In the genomic region with DNA sequence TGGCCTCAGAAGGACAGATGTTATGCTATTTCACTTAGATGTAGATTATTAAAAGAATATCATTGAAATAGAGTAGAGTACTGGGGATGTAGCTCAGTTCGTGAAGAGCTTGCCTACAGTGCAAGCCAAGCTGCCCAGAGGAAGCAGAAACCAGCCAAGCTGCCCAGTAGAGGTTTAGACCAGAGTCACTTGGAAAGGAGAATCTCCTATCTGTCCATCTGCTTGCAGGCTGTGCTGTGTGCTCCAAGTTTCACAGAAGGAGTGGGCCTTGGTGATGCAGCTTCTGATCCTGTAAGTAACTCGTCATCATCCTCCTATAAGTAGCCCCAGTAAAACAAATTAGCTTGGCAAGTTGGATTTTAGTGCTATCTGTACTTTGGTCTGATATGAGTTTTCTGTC, we compare ENCODE assay signal across 16 mouse cellular contexts.
"Had no signal": no experiment of that assay in that cellular context is flagged by ENCODE, and none has a peak within 500 bp of the region (broad histone marks: within the 10 kb centered on the region; RNA-seq: fewer than 3 reads in every experiment).

No protein-coding gene starts in this region.

- H3K9ac ChIP-seq: limb, embryonic 12.5 days; liver, embryonic 13.5 days; liver, postnatal 0 days; lung, embryonic 15.5 days; midbrain, embryonic 15.5 days; neural tube, embryonic 12.5 days; stomach, embryonic 15.5 days had no signal

- H3K27me3 ChIP-seq: limb, embryonic 12.5 days; liver, embryonic 13.5 days; lung, embryonic 15.5 days; megakaryocyte, embryonic 14.5 days; midbrain, embryonic 15.5 days; neural tube, embryonic 12.5 days; stomach, embryonic 15.5 days had no signal

- H3K4me1 ChIP-seq: limb, embryonic 12.5 days; liver, embryonic 13.5 days; lung, embryonic 15.5 days; megakaryocyte, embryonic 14.5 days; stomach, embryonic 15.5 days had no signal

- H3K9me3 ChIP-seq: limb, embryonic 12.5 days; liver, embryonic 13.5 days; lung, embryonic 15.5 days; midbrain, embryonic 15.5 days; neural tube, embryonic 12.5 days; stomach, embryonic 15.5 days had no signal

- H3K27ac ChIP-seq: kidney, postnatal 0 days; layer of hippocampus, adult 2 months; limb, embryonic 12.5 days; liver, embryonic 13.5 days; lung, embryonic 15.5 days; macrophage; midbrain, embryonic 15.5 days; neural tube, embryonic 12.5 days; stomach, embryonic 15.5 days had no signal

- DNase-seq: kidney, postnatal 36 days; liver; liver, embryonic 13.5 days; liver, postnatal 0 days; lung, postnatal 14 days; thymus, postnatal 14 days had no signal

- H3K36me3 ChIP-seq: limb, embryonic 12.5 days; liver, embryonic 13.5 days; lung, embryonic 15.5 days; midbrain, embryonic 15.5 days; neural tube, embryonic 12.5 days; stomach, embryonic 15.5 days had no signal

- ATAC-seq: liver, postnatal 0 days; midbrain, embryonic 15.5 days had no signal

- H3K4me2 ChIP-seq: limb, embryonic 12.5 days; liver, embryonic 13.5 days; lung, embryonic 15.5 days; midbrain, embryonic 11.5 days; midbrain, embryonic 15.5 days; neural tube, embryonic 12.5 days; stomach, embryonic 15.5 days had no signal

- H3K4me3 ChIP-seq: layer of hippocampus, adult 2 months; limb, embryonic 12.5 days; liver, embryonic 13.5 days; lung, embryonic 15.5 days; megakaryocyte, embryonic 14.5 days; midbrain, embryonic 15.5 days; neural tube, embryonic 12.5 days; stomach, embryonic 15.5 days had no signal
